Mouse (Mus musculus) forebrain, embryonic 14.5 days (tissue): ENCODE measurements around the gene Ick. TPM values are rescaled to one million over a fixed set of nuclear protein-coding genes. Genes with fewer than 3 reads are reported as not detected.
"Not testable (repeated sequence)": the region's sequence is repeated elsewhere in the genome, so short reads cannot be mapped to it uniquely, and the experiment has no call there.

Experiments
- ATAC-seq: fragments of 200-750 bp; cut with Nextera tagmentation; 2 replicates; pipeline ENCODE4 v1.8.0; 2017; ENCODE audit warnings: mild to moderate bottlenecking, moderate library complexity
- DNase-seq: peaks from one replicate; pipeline ENCODE4 v3.0.0-alpha.2; 2015; ENCODE audit warnings: low spot score
- H3K27ac ChIP-seq: fragments of 300-500 bp; sonication (generic); 2 replicates; pipeline ENCODE4 v1.5.1; 2014; ENCODE audit warnings: low read depth, mild to moderate bottlenecking, control low read depth, low read length, moderate library complexity
- H3K27me3 ChIP-seq: fragments of 300-500 bp; sonication (generic); replicated peaks from 2 replicates; pipeline ENCODE4 v1.6.1; 2014; ENCODE audit warnings: low read length, control low read depth, mixed read lengths; ENCODE audit not compliant: control insufficient read depth, insufficient read depth
- H3K36me3 ChIP-seq: fragments of 300-500 bp; sonication (generic); 2 replicates; pipeline ENCODE4 v1.6.1; 2014; ENCODE audit warnings: low read length, control low read depth; ENCODE audit not compliant: control insufficient read depth, insufficient read depth
- H3K4me1 ChIP-seq: fragments of 300-500 bp; sonication (generic); 2 replicates; pipeline ENCODE4 v1.6.1; 2014; ENCODE audit warnings: antibody characterized with exemption, low read length, control low read depth; ENCODE audit not compliant: control insufficient read depth, insufficient read depth
- H3K4me2 ChIP-seq: fragments of 300-500 bp; sonication (generic); 2 replicates; pipeline ENCODE4 v1.6.1; 2014; ENCODE audit warnings: mild to moderate bottlenecking, control low read depth, low read length
- H3K4me3 ChIP-seq: fragments of 300-500 bp; sonication (generic); 2 replicates; pipeline ENCODE4 v1.5.1; 2014; ENCODE audit warnings: low read depth, low read length, control low read depth
- H3K9ac ChIP-seq: fragments of 300-500 bp; sonication (generic); 2 replicates; pipeline ENCODE4 v1.6.1; 2014; ENCODE audit warnings: mild to moderate bottlenecking, low read length, control low read depth, moderate library complexity
- H3K9me3 ChIP-seq: fragments of 300-500 bp; sonication (generic); replicated peaks from 2 replicates; pipeline ENCODE4 v1.6.1; 2016; ENCODE audit warnings: low read length, control low read depth, mixed read lengths; ENCODE audit not compliant: control insufficient read depth
- WGBS: fragments of 180-500 bp; shearing (Covaris S2); extraction: QIAGEN DNeasy Blood & Tissue Kit; methylation state at CpG from one replicate; pipeline ENCODE4 v1.1.7; 2014; 5-methylcytosine and 5-hydroxymethylcytosine counted together
- polyA plus RNA-seq: library from polyadenylated mRNA; unstranded; fragments of >200 nt; fragmentation: Nextera tagmentation; extraction: Ambion mirVana; gene quantifications from 2 replicates; pipeline ENCODE4 v1.2.1, GENCODE M21; 2014

Gene Ick
- polyA plus RNA-seq, 1 experiment from 2014 or later: 30.6 TPM

GRCm38 (mm10) chr9:78146627-78147026 lies 37.6 kb downstream of the Ick start:
- H3K9ac ChIP-seq: no peak overlapping the region
- DNase-seq (peak; percentile 31), ATAC-seq (no peak)
- H3K4me1 ChIP-seq: no peaks in the 10 kb centered on the region
- peaks cover 61% of the 10 kb centered on the region for H3K36me3 ChIP-seq
- WGBS: 79% methylated on average over 6 of the region's 6 CpGs
- no peak overlapping the region for H3K4me3 ChIP-seq
- no peak overlapping the region for H3K27ac ChIP-seq
- no peaks in the 10 kb centered on the region for H3K27me3 ChIP-seq
- H3K9me3 ChIP-seq: peaks cover 4% of the 10 kb centered on the region
- H3K4me2 ChIP-seq: no peak overlapping the region

DNA sequence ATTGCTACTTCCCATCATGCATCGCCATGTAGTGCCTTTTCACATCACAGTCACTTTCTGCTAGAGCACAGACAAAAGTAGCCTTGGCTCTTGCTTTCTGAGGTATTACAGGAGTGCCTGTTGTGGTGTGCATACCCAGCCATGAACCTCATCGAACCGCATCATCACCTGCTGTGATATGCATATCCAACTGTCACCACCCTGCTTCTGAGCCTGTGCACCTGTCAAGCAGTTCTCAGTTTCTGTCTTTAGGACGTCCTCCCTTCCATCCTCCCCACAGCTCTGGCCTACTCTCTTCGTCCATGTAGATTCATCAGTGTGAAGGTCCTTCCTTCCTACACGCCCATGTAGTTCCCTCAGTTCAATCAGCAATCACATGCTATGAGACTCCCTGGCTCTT lies 39.2 kb downstream of the Ick start:
- H3K4me1 ChIP-seq: no peaks in the 10 kb centered on the region
- no peaks in the 10 kb centered on the region for H3K9me3 ChIP-seq
- DNase-seq (no peak), ATAC-seq (no peak)
- no peak overlapping the region for H3K4me3 ChIP-seq
- no peak overlapping the region for H3K4me2 ChIP-seq
- H3K27me3 ChIP-seq: no peaks in the 10 kb centered on the region
- WGBS: 94% methylated on average over 6 of the region's 6 CpGs
- H3K27ac ChIP-seq: no peak overlapping the region
- H3K36me3 ChIP-seq: peaks cover 55% of the 10 kb centered on the region
- no peak overlapping the region for H3K9ac ChIP-seq

GRCm38 (mm10) chr9:78149770-78150169 lies 40.8 kb downstream of the Ick start:
- not testable (repeated sequence) for DNase-seq, H3K9ac ChIP-seq, H3K27ac ChIP-seq, H3K9me3 ChIP-seq, H3K4me1 ChIP-seq, H3K4me3 ChIP-seq, ATAC-seq, H3K4me2 ChIP-seq, H3K27me3 ChIP-seq
- peaks cover 53% of the 10 kb centered on the region for H3K36me3 ChIP-seq
- WGBS: 92% methylated on average over 2 of the region's 2 CpGs

DNA sequence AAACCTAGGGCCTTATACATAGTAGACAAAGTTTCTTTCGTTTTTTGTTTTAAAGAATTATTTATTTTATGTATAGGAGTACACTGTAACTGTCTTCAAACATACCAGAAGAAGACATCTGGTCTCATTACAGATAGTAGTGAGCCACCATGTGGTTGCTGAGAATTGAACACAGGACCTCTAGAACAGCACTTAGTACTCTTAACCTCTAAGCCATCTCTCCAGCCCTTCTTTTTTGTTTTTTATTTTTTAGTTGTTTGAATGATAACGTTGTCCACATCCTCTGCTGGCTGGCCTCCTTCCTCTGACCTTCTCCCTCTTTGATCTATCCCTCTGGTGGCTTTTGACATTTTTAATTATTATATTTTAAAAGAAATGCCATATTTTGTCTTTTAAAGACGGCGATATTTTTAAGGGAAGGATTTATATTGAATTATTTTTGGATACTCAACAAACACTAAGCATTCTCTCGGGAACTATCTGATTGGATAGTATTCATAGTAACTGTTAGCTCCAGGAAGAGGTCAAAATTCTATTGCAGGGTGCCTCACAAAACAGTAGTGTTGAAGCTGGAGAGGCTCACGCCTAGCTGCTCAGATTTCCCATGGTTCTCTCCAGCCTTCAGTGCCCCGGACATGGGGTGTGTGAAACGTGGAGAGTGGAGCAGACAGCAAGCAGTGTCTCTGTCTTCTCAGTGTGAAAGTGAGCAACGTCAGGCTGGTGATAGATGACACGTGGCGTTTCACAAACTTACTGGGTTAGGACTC lies 45.4 kb downstream of the Ick start:
- H3K27me3 ChIP-seq: no peaks in the 10 kb centered on the region
- H3K9ac ChIP-seq: no peak overlapping the region
- H3K27ac ChIP-seq: no peak overlapping the region
- no peak overlapping the region for H3K4me3 ChIP-seq
- peaks cover 74% of the 10 kb centered on the region for H3K36me3 ChIP-seq
- no peaks in the 10 kb centered on the region for H3K9me3 ChIP-seq
- no peak for DNase-seq
- no peaks in the 10 kb centered on the region for H3K4me1 ChIP-seq
- WGBS: 93% methylated on average over 11 of the region's 11 CpGs
- no peak overlapping the region for H3K4me2 ChIP-seq
- no peak for ATAC-seq

- H3K4me1 ChIP-seq: no peaks in the 10 kb centered on the region
- DNase-seq: no peak
- no peak overlapping the region for H3K4me3 ChIP-seq
- no peaks in the 10 kb centered on the region for H3K9me3 ChIP-seq
- no peaks in the 10 kb centered on the region for H3K27me3 ChIP-seq
- H3K4me2 ChIP-seq: no peak overlapping the region
- peaks cover 85% of the 10 kb centered on the region for H3K36me3 ChIP-seq
- no peak for ATAC-seq
- 88% methylated on average over 1 of the region's 1 CpGs for WGBS
- H3K27ac ChIP-seq: no peak overlapping the region
- H3K9ac ChIP-seq: no peak overlapping the region
Observed at GRCm38 (mm10) chr9:78157221-78157620, 48.2 kb downstream of the Ick start.

DNA sequence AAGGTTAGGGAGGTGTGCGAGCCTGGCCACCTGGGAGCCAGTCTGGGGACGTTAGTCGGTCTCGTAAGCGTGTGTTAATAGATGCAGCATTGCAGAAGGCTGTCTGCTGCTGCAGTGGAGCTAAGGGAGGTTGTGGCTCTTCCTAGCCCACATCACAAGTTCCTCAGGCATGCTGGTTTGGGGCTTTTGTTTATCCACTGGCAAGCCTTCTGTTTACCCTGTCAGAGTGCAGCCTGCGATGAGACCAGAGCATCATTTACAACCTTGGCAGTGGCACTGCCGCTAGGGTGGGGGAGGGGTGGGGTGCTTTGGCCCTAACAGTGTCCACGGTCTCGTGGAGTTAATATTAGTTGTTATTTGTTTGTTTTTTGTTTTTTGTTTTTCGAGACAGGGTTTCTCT lies 54.3 kb downstream of the Ick start:
- Histone ChIP-seq H3K9ac (no peak overlapping the region), H3K27me3 (no peaks in the 10 kb centered on the region), H3K4me1 (no peaks in the 10 kb centered on the region), H3K36me3 (peaks cover 87% of the 10 kb centered on the region), H3K4me3 (no peak overlapping the region), H3K4me2 (no peak overlapping the region), H3K9me3 (no peaks in the 10 kb centered on the region), H3K27ac (no peak overlapping the region)
- no peak for ATAC-seq
- DNase-seq: no peak
- WGBS: 86% methylated on average over 10 of the region's 10 CpGs

DNA sequence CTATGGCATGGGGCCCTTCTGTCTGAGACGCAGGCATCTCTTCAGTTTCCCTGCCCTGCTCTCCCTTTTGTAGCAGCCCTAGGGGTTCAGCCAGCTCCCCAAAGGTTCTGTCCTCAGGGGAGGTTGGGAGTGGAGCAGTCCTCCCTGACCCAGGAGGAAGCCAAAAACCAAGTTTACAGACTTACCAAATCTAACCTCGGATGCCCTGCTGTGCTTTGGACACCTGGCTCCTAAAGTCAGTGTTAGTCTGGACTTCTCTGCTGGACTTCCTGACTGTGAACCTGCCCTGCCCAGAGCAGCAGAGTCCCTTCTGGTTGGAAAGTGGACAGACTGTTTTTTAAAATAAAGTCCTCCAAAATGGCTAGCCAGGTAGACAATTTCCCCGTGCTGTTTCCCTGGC lies 55.7 kb downstream of the Ick start:
- no peak overlapping the region for H3K9ac ChIP-seq
- no peak overlapping the region for H3K4me3 ChIP-seq
- WGBS: 88% methylated on average over 3 of the region's 3 CpGs
- H3K4me2 ChIP-seq: no peak overlapping the region
- ATAC-seq: no peak
- no peaks in the 10 kb centered on the region for H3K4me1 ChIP-seq
- peaks cover 87% of the 10 kb centered on the region for H3K36me3 ChIP-seq
- no peak overlapping the region for H3K27ac ChIP-seq
- DNase-seq: no peak
- no peaks in the 10 kb centered on the region for H3K9me3 ChIP-seq
- H3K27me3 ChIP-seq: no peaks in the 10 kb centered on the region

- Histone ChIP-seq H3K36me3 (peaks cover 83% of the 10 kb centered on the region), H3K9me3 (no peaks in the 10 kb centered on the region), H3K27me3 (no peaks in the 10 kb centered on the region), H3K4me1 (no peaks in the 10 kb centered on the region), H3K9ac (no peak overlapping the region), H3K4me2 (no peak overlapping the region), H3K4me3 (no peak overlapping the region), H3K27ac (no peak overlapping the region)
- DNase-seq: no peak
- WGBS: 97% methylated on average over 6 of the region's 6 CpGs
- ATAC-seq: no peak
Observed at GRCm38 (mm10) chr9:78165454-78165853, 56.5 kb downstream of the Ick start.

DNA sequence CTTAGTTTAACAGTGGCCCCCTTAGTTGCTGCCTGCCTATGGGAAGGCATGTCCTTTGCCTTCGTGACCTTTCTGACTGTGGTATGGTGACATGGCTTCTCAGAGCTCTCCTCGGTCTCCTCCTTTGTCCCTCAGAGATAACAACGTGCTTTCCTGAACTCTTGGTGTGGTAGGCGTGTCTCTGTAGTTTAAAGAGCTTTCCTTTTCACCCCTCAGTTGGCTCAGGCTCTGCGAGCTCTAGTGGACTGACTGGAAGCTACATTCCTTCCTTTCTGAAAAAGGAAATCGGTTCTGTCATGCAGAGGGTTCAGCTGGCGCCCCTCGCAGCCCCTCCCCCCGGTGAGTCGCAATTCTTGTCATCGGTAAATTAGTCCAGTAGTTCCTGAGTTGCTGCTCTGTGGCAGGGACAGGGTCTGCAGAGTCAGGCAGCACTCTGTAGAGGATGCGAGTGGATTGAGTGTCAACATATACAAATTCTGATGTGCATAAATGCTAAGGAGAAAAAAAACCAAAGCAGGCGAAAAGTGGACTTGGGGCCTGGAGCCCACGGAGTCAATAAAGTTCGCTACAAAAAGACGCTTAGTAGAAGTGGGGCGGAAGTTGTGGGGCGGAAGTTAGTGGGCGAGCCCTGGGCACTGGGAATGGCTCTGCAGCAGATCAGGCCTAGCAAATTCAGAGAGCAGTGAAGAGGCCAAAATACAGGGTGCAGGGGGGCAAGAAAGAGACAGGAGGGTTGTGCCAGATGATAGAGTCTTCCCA lies 57.9 kb downstream of the Ick start:
- H3K27ac ChIP-seq: no peak overlapping the region
- no peak overlapping the region for H3K4me3 ChIP-seq
- DNase-seq: no peak
- WGBS: 86% methylated on average over 19 of the region's 19 CpGs
- no peak overlapping the region for H3K9ac ChIP-seq
- no peaks in the 10 kb centered on the region for H3K9me3 ChIP-seq
- H3K27me3 ChIP-seq: no peaks in the 10 kb centered on the region
- H3K4me2 ChIP-seq: no peak overlapping the region
- no peak for ATAC-seq
- peaks cover 68% of the 10 kb centered on the region for H3K36me3 ChIP-seq
- H3K4me1 ChIP-seq: no peaks in the 10 kb centered on the region
